Mouse (Mus musculus): ENCODE data around the gene Zfp454.

Gene Zfp454

GRCm38 (mm10) chr11:50841023-50841735 is 46.3 kb downstream of the Zfp454 start, which contains the start of gene Zfp879:
Zfp879 (minus strand) TSS chr11:50841552.
- DNase-seq (ENCODE audit: low read depth, low spot score): peak; percentile 95

GRCm38 (mm10) chr11:50835727-50836126 is 51.7 kb downstream of the Zfp454 start:
- DNase-seq (ENCODE audit: low read depth, low spot score): no peak

GRCm38 (mm10) chr11:50827010-50827953 is 60.2 kb downstream of the Zfp454 start, which contains the start of gene Zfp354c:
Zfp354c (minus strand) TSS chr11:50827724.
- DNase-seq (ENCODE audit: low read depth, low spot score): peak; percentile 81

GRCm38 (mm10) chr11:50826214-50826613 is 61.2 kb downstream of the Zfp454 start:
- DNase-seq (ENCODE audit: low read depth, low spot score): no peak

All from forelimb bud, embryonic 11.5 days (tissue).